Mouse (Mus musculus) layer of hippocampus, adult 2 months (tissue): ENCODE data around the gene Anapc13. TPM values are rescaled to one million over a fixed set of nuclear protein-coding genes. Genes with fewer than 3 reads are reported as not detected.

Experiments used
- DNase-seq, 2 experiments: peaks; one replicate each; pipeline ENCODE4 v3.0.0; 2022; ENCODE audit warnings: low spot score in 2 of 2
- H3K27ac ChIP-seq: fragments of 200-600 bp; 2 replicates; pipeline ENCODE4 v1.8.1; 2022
- H3K4me3 ChIP-seq: fragments of 200-600 bp; 2 replicates; pipeline ENCODE4 v1.8.1; 2022; ENCODE audit warnings: mild to moderate bottlenecking
- CTCF ChIP-seq: fragments of 200-600 bp; conservative IDR thresholded peaks from 2 replicates; pipeline ENCODE4 v1.8.1; 2022; ENCODE audit warnings: antibody characterized with exemption, mild to moderate bottlenecking, moderate library complexity
- total RNA-seq, 2 experiments: library from RNA; stranded (reverse); gene quantifications; 2 replicates each; pipeline ENCODE4 v1.2.3; 2021

The Anapc13 gene
- total RNA-seq, 2 experiments from 2014 or later, result 99.5 to 106 TPM

- DNase-seq, result no peak
- TF ChIP-seq CTCF, result no peak
- Histone ChIP-seq H3K4me3 (no peak overlapping the region), H3K27ac (0 out of 2 replicates have a peak overlapping the region, but pooled peaks have one; percentile 28)
These were observed 9.8 kb upstream of the Anapc13 start for GRCm38 (mm10) chr9:102616267-102616666.

GRCm38 (mm10) chr9:102621385-102621784 lies 4.7 kb upstream of the Anapc13 start:
- no peak for DNase-seq
- TF ChIP-seq CTCF, result no peak

GRCm38 (mm10) chr9:102622192-102622857 lies 3.8 kb upstream of the Anapc13 start:
- H3K27ac ChIP-seq, result no peak overlapping the region
- H3K4me3 ChIP-seq, result no peak overlapping the region
- peak; percentile 98 for TF ChIP-seq CTCF
- peak in 1 of 2 experiments; percentile 50 for DNase-seq

More at GRCm38 (mm10) chr9:102621385-102621784, 4.7 kb upstream of the Anapc13 start:
- Histone ChIP-seq H3K27ac (no peak overlapping the region), H3K4me3 (no peak overlapping the region)

GRCm38 (mm10) chr9:102622876-102623275 lies 3.2 kb upstream of the Anapc13 start:
- no peak for TF ChIP-seq CTCF
- Histone ChIP-seq H3K4me3 (no peak overlapping the region), H3K27ac (no peak overlapping the region)
- no peak for DNase-seq

GRCm38 (mm10) chr9:102623581-102623980 lies 2.5 kb upstream of the Anapc13 start:
- H3K4me3 ChIP-seq, result no peak overlapping the region
- peak; percentile 28 for TF ChIP-seq CTCF
- DNase-seq, result no peak
- H3K27ac ChIP-seq, result no peak overlapping the region

GRCm38 (mm10) chr9:102625401-102625982 lies 604 bp upstream of the Anapc13 start:
- Histone ChIP-seq H3K4me3 (peak overlapping the region; percentile 95), H3K27ac (peak overlapping the region; percentile 98)
- no peak for TF ChIP-seq CTCF
- DNase-seq, result peak; percentile 35 to 36

GRCm38 (mm10) chr9:102626839-102627225 lies 736 bp downstream of the Anapc13 start:
- no peak for DNase-seq
- Histone ChIP-seq H3K4me3 (peak overlapping the region; percentile 95), H3K27ac (peak overlapping the region; percentile 98)
- no peak for TF ChIP-seq CTCF

GRCm38 (mm10) chr9:102627442-102627841 lies 1.3 kb downstream of the Anapc13 start:
- Histone ChIP-seq H3K4me3 (peak overlapping the region; percentile 95), H3K27ac (peak overlapping the region; percentile 98)
- DNase-seq, result no peak
- TF ChIP-seq CTCF, result no peak

GRCm38 (mm10) chr9:102629052-102629451 lies 3.0 kb downstream of the Anapc13 start:
- TF ChIP-seq CTCF, result no peak
- no peak for DNase-seq
- no peak overlapping the region for H3K4me3 ChIP-seq

GRCm38 (mm10) chr9:102631589-102632147 lies 5.6 kb downstream of the Anapc13 start:
- H3K4me3 ChIP-seq, result no peak overlapping the region
- no peak for DNase-seq
- H3K27ac ChIP-seq, result no peak overlapping the region
- TF ChIP-seq CTCF, result no peak

More at GRCm38 (mm10) chr9:102629052-102629451, 3.0 kb downstream of the Anapc13 start:
- H3K27ac ChIP-seq, result no peak overlapping the region

GRCm38 (mm10) chr9:102632173-102632572 lies 6.1 kb downstream of the Anapc13 start:
- Histone ChIP-seq H3K27ac (no peak overlapping the region), H3K4me3 (no peak overlapping the region)
- no peak for TF ChIP-seq CTCF
- no peak for DNase-seq

- TF ChIP-seq CTCF, result peak; percentile 95
- no peak overlapping the region for H3K27ac ChIP-seq
- peak; percentile 67 to 75 for DNase-seq
These were observed 6.9 kb downstream of the Anapc13 start for GRCm38 (mm10) chr9:102632923-102633537.

GRCm38 (mm10) chr9:102634453-102634852 lies 8.4 kb downstream of the Anapc13 start:
- DNase-seq, result no peak
- Histone ChIP-seq H3K4me3 (no peak overlapping the region), H3K27ac (no peak overlapping the region)
- no peak for TF ChIP-seq CTCF

More at GRCm38 (mm10) chr9:102632923-102633537, 6.9 kb downstream of the Anapc13 start:
- no peak overlapping the region for H3K4me3 ChIP-seq
